Mouse (Mus musculus) forebrain, embryonic 10.5 days (tissue): Measurements from ENCODE around the gene Nsun2. TPM values are rescaled to one million over a fixed set of nuclear protein-coding genes. Genes with fewer than 3 reads are reported as not detected.
"Not testable (repeated sequence)": the region's sequence is repeated elsewhere in the genome, so short reads cannot be mapped to it uniquely, and the experiment has no call there.

Experiments used
- DNase-seq: peaks from one replicate; pipeline ENCODE4 v3.0.0-alpha.2; 2017; ENCODE audit warnings: low spot score; ENCODE audit errors: extremely low spot score
- H3K27ac ChIP-seq: fragments of 300-500 bp; sonication (generic); 2 replicates; pipeline ENCODE4 v1.5.1; 2016; ENCODE audit warnings: mild to moderate bottlenecking
- H3K27me3 ChIP-seq: fragments of 300-500 bp; sonication (generic); 2 replicates; pipeline ENCODE4 v1.6.1; 2016; ENCODE audit warnings: mild to moderate bottlenecking; ENCODE audit not compliant: poor library complexity, severe bottlenecking
- H3K36me3 ChIP-seq: fragments of 300-500 bp; sonication (generic); replicated peaks from 2 replicates; pipeline ENCODE4 v1.6.1; 2016; ENCODE audit warnings: mild to moderate bottlenecking, moderate library complexity
- H3K4me1 ChIP-seq: fragments of 300-500 bp; sonication (generic); 2 replicates; pipeline ENCODE4 v1.6.1; 2016
- H3K4me3 ChIP-seq: fragments of 300-500 bp; sonication (generic); 2 replicates; pipeline ENCODE4 v1.5.1; 2016; ENCODE audit warnings: mild to moderate bottlenecking, moderate library complexity
- H3K9me3 ChIP-seq: fragments of 300-500 bp; sonication (generic); 2 replicates; pipeline ENCODE4 v1.6.1; 2016; ENCODE audit warnings: mild to moderate bottlenecking, moderate library complexity
- WGBS: fragments of 180-500 bp; shearing (Covaris S2); methylation state at CpG from one replicate; pipeline ENCODE4 v1.1.7; 2016; 5-methylcytosine and 5-hydroxymethylcytosine counted together
- polyA plus RNA-seq: library from polyadenylated mRNA; unstranded; fragments of >200 nt; fragmentation: Nextera tagmentation; extraction: Ambion mirVana; gene quantifications from 2 replicates; pipeline ENCODE4 v1.2.1, GENCODE M21; 2016

Gene Nsun2
- polyA plus RNA-seq, 1 experiment from 2014 or later: 175 TPM

DNA sequence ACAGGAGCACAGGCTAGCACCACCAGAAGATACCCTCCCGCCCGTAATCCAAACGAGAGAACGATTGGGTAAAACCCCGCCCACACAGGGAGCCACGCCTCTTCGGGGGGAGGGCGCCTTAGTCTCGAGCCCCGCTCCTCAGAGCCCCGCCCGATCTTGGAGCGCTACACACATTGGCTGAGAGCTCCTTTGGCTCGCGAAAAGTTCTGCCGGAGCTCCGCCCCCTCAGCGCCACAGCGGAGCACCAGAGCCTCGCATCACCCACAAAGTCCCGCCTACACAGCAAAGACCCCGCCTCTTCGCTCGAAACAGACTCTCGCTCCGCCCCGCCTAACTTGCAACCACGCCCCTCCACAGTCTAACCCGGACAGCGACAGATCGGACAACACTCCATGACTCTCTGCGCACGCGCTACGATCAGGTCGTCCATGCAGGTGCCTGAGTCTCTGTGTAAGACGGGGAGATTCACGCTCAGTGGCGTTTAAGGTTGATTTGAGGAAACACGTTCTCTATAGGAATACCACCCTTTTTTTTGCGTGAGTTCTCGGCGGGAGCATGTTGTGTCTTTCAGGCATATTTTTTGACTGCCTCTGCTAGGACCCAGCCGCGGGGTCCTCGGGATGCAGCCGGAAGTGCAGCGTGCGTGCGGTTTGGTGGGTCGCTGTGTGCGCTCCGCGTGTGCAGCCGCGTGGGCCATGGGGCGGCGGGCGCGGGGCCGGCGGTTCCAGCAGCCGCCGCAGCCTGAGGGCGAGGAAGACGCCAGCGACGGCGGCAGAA is 78.0 kb downstream of the Nsun2 start, which contains the start of gene Srd5a1:
Gene Srd5a1 (minus strand): TSS at position 45 of the 777 bp plus-strand sequence.
- DNase-seq: peak; percentile 100
- Histone ChIP-seq H3K9me3 (no peaks in the 10 kb centered on the region), H3K36me3 (peaks cover 36% of the 10 kb centered on the region), H3K27ac (peak within 1 kb of the TSS; percentile 94), H3K27me3 (peaks cover 6% of the 10 kb centered on the region; the same call in 1 of the 2 replicates), H3K4me1 (peaks cover 24% of the 10 kb centered on the region), H3K4me3 (peak within 1 kb of the TSS; percentile 96)
- WGBS: under 1% methylated on average over 69 of the region's 69 CpGs

DNA sequence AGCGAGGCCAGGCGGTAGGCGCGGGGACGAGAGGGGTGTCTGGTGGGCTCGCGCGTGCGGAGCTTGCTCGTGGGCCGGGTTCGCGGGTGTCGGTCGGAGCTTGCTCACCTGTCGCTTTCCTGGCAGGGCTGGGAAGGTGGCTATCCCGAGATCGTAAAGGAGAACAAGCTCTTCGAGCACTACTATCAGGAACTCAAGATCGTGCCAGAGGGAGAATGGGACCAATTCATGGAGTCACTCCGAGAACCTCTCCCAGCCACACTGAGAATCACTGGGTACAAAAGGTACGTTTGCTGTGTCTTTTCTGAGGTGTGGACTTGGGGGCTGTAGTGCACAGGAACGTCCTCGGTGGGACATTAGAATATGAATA is 78.6 kb downstream of the Nsun2 start:
- DNase-seq: no peak
- Histone ChIP-seq H3K27ac (peak overlapping the region; percentile 94), H3K4me3 (peak overlapping the region; percentile 96), H3K36me3 (peaks cover 42% of the 10 kb centered on the region), H3K27me3 (peaks cover 6% of the 10 kb centered on the region; the same call in 1 of the 2 replicates), H3K9me3 (no peaks in the 10 kb centered on the region), H3K4me1 (peaks cover 24% of the 10 kb centered on the region)
- under 1% methylated on average over 24 of the region's 24 CpGs for WGBS

DNA sequence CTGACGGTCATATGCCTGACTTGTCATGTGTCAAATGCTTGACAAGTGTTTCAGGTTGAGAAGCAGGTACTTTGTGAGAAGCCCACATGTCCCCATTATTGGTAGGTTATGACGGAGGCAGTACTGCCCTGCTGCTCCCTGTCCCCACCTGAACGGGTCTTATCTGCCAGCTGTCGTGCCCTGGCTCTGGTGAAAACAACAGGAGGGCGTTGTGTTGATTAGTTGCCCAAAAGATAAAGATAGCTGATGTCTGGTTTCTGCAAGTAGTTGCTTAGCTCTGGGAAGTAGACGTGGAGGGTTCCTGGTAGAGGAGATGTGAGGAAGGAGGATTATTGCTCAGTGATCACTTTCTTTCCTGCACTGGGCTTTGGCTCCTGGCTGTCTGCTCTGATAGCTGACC is 83.2 kb downstream of the Nsun2 start:
- Histone ChIP-seq H3K9me3 (no peaks in the 10 kb centered on the region), H3K4me1 (peaks cover 10% of the 10 kb centered on the region), H3K4me3 (no peak overlapping the region), H3K36me3 (peaks cover 87% of the 10 kb centered on the region), H3K27ac (no peak overlapping the region), H3K27me3 (no peaks in the 10 kb centered on the region)
- no peak for DNase-seq
- 89% methylated on average over 6 of the region's 6 CpGs for WGBS

DNA sequence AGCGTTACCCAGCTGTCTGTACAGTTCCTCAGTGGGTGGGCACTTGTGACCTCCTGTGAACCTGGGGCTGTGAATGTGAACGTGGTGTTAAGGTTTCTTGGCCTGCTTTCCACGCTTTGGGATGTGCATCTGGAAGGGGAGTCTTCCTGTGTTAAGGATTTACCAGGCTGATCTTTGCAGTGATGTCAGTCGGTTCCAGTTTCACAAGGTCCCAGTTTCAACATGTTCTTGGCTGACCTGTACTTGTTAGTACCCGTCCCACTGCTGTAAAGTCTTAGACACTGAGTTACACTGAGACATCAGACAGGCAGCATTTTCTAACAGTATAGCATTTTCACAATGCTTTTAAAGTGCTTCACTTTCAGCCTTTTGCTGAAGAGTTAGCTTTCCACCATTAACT is 90.3 kb downstream of the Nsun2 start:
- Histone ChIP-seq H3K4me1 (no peaks in the 10 kb centered on the region), H3K9me3 (no peaks in the 10 kb centered on the region), H3K27ac (no peak overlapping the region), H3K27me3 (no peaks in the 10 kb centered on the region), H3K4me3 (no peak overlapping the region), H3K36me3 (peaks cover 99% of the 10 kb centered on the region)
- no peak for DNase-seq
- WGBS: 86% methylated on average over 5 of the region's 5 CpGs

DNA sequence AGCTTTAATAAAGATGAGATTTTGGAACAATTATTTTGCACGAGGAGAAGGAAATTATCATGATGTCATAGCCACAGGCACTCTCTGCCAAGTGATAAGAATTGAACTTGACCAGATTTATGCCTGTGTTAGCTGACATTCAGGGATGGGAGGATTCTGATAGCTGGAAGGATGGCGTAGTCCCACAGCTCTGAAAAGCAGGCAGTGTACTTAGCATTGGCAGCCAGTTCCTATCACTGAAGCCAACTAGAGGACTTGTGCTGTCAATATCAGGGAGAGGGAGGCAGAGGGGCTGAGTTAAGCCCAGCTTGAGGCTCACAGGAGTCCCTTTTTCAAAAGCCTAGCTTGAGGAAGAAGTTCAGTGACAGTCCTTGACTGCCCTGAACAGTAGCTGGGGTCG is 91.0 kb downstream of the Nsun2 start:
- Histone ChIP-seq H3K27ac (no peak overlapping the region), H3K27me3 (no peaks in the 10 kb centered on the region), H3K4me1 (no peaks in the 10 kb centered on the region), H3K9me3 (no peaks in the 10 kb centered on the region), H3K4me3 (no peak overlapping the region), H3K36me3 (peaks cover 99% of the 10 kb centered on the region)
- WGBS: 90% methylated on average over 3 of the region's 3 CpGs
- no peak for DNase-seq

DNA sequence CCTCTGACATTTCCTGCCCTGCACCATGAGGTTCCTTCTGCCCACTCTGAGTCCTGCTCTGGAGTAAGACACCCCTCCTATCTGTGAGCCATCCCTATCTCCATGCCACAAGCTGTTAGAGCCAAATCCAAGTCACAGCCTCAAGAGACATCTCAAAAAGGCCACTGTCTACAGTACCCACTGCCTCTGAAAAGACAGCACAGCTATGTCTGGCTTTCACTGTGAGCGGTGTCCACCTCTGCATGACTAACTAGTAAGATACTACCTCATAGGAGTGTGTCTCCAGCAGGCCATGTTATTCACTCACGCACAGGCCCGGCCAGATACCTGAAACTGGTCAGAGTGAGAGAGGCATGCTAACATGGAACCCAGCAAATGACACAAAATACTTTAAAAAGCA is 94.4 kb downstream of the Nsun2 start:
- no peak for DNase-seq
- peaks cover 100% of the 10 kb centered on the region for H3K36me3 ChIP-seq
- H3K27me3 ChIP-seq: no peaks in the 10 kb centered on the region
- 92% methylated on average over 3 of the region's 3 CpGs for WGBS
- H3K4me3 ChIP-seq: no peak overlapping the region
- no peaks in the 10 kb centered on the region for H3K4me1 ChIP-seq
- no peak overlapping the region for H3K27ac ChIP-seq
- H3K9me3 ChIP-seq: no peaks in the 10 kb centered on the region

DNA sequence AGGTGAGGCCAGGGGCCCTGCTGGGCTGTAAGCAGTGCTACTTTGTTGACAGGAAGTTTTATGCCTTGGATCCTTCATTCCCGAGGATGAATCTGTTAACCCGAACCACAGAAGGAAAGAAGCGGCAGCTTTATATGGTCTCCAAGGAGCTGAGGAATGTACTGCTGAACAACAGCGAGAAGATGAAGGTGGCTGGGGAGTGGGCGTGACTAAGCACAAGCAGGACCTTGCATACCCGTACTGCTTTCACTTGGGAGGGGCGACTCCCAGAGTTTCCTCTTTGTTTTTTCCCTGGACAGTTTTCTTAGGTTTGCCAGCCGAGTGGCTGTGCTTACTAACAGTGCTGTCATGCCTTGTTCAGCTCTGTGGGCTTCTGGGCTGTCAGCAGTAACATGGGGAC is 97.0 kb downstream of the Nsun2 start:
- no peak for DNase-seq
- WGBS: 90% methylated on average over 8 of the region's 8 CpGs
- no peak overlapping the region for H3K27ac ChIP-seq
- H3K4me3 ChIP-seq: no peak overlapping the region
- H3K36me3 ChIP-seq: peaks cover 100% of the 10 kb centered on the region
- H3K4me1 ChIP-seq: no peaks in the 10 kb centered on the region
- H3K27me3 ChIP-seq: no peaks in the 10 kb centered on the region
- H3K9me3 ChIP-seq: no peaks in the 10 kb centered on the region

DNA sequence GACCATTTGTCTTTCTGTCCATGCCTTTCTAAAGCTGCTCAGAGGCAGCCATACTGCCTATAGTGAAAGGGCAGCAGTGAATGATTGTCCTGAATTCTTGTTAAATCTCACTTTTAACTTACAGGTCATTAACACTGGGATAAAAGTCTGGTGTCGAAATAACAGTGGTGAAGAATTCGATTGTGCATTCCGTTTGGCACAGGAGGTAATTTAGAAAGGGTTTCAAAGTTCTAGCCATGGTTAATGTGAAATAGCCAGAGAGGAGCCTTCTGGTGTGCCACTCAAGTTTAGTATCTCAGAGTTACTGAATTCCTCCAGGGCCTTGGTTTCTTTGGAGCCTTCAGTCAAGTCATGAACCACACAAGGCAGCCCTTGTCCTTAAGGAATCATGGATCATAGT is 97.6 kb downstream of the Nsun2 start:
- Histone ChIP-seq H3K4me1 (no peaks in the 10 kb centered on the region), H3K9me3 (no peaks in the 10 kb centered on the region), H3K27me3 (no peaks in the 10 kb centered on the region), H3K4me3 (no peak overlapping the region), H3K27ac (no peak overlapping the region), H3K36me3 (peaks cover 100% of the 10 kb centered on the region)
- no peak for DNase-seq
- WGBS: 97% methylated on average over 3 of the region's 3 CpGs

DNA sequence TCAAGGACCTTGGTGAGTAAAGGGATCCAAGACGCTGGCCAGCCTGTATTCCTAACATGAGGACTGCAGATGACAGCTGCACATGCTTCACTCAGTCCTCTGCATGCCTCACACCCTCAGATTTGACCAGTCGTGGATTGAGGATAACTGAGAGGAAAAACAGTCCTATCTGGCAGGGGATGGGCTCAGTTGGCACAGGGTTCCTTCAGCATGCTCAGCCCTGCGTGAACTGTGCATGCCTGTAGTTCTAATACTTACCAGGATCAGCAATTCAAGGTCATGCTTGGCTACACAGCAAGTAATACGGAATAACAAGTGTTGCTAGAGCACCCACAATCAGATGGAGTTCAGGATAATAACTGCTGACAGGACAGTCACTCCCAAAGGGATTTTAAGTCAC is 98.1 kb downstream of the Nsun2 start:
- Histone ChIP-seq H3K4me1 (no peaks in the 10 kb centered on the region), H3K27me3 (no peaks in the 10 kb centered on the region), H3K36me3 (peaks cover 100% of the 10 kb centered on the region), H3K4me3 (no peak overlapping the region), H3K27ac (no peak overlapping the region), H3K9me3 (no peaks in the 10 kb centered on the region)
- 89% methylated on average over 4 of the region's 4 CpGs for WGBS
- DNase-seq: no peak

DNA sequence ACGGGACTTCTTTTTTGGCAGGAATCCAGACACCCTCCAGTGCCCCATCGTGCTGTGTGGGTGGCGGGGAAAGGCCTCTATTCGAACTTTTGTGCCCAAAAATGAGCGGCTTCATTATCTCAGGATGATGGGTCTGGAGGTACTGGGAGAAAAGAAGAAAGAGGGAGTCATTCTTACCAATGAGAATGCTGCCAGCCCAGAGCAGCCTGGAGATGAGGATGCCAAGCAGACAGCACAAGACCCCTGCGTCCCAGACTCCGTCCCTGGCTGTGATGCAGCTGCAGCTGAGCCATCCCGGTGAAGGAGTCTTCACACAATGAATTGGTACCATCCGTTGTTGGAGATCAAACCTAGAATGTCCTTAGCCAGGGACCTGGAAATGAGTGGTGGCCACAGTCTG is 100.0 kb downstream of the Nsun2 start:
- DNase-seq: no peak
- H3K4me3 ChIP-seq: no peak overlapping the region
- H3K27ac ChIP-seq: no peak overlapping the region
- no peaks in the 10 kb centered on the region for H3K4me1 ChIP-seq
- H3K9me3 ChIP-seq: no peaks in the 10 kb centered on the region
- no peaks in the 10 kb centered on the region for H3K27me3 ChIP-seq
- 91% methylated on average over 9 of the region's 9 CpGs for WGBS
- H3K36me3 ChIP-seq: peaks cover 100% of the 10 kb centered on the region

DNA sequence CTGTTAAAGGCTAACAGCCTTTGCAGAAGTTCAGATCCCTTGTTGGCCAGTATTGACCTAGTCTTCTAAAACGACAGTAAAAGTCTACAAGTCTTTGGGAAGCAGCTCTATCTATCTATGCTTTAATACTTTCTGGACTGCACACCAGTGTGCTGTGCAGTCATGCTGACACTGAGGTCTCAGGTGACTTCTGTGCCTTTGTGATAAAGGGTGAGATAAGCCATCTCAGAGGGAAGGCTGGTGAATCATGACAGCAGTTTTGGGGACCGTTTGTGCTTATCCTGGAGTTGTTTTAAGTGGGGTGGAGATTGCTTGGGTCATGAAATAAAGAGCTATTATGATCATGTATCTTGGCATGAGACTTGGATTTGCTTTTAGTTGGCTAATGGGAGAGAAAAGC is 100.4 kb downstream of the Nsun2 start:
- peaks cover 100% of the 10 kb centered on the region for H3K36me3 ChIP-seq
- DNase-seq: no peak
- WGBS: 90% methylated on average over 2 of the region's 2 CpGs

DNA sequence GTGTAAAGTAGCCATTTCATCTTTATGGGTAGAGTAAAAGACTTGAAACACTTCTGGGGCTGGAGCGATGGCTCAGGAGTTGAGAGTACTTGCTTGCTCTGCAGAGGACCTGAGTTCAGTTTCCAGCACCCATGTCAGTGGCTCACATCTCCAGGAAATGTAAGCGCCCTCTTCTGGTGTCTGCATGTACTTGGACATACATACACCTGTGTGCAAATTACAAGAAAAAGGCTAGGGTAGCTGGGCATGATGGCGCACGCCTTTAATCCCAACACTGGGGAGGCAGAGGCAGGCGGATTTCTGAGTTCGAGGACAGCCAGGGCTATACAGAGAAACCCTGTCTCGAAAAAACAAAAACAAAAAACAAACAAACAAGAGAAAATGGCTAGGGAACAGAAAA is 102.3 kb downstream of the Nsun2 start:
- H3K36me3 ChIP-seq: peaks cover 100% of the 10 kb centered on the region
- H3K4me1 ChIP-seq, DNase-seq, H3K4me3 ChIP-seq, H3K27ac ChIP-seq, H3K9me3 ChIP-seq, H3K27me3 ChIP-seq: not testable (repeated sequence)
- 93% methylated on average over 7 of the region's 7 CpGs for WGBS

More for the DNA sequence above, 100.4 kb downstream of the Nsun2 start:
- no peaks in the 10 kb centered on the region for H3K4me1 ChIP-seq
- no peaks in the 10 kb centered on the region for H3K9me3 ChIP-seq
- H3K27me3 ChIP-seq: no peaks in the 10 kb centered on the region
- no peak overlapping the region for H3K4me3 ChIP-seq
- no peak overlapping the region for H3K27ac ChIP-seq

DNA sequence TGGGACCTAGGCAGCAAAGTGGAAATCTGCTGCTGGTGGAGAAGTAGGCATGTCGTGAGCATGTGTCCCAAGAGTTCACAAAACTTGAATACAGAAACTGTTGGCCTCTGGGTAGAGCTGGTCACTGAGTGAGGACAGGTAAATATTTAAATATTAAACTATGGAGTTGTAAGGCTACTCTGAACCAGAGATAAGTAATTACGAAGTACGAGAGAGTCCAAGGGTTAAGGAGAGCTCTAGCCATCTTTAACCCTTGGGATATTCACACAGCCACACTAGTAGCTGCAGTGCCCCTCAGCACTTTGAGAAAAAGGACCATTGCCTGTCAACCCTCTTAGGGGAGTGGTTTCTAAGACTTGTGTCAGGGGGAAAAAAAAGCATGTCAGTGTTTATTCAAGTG is 102.8 kb downstream of the Nsun2 start:
- Histone ChIP-seq H3K36me3 (peaks cover 94% of the 10 kb centered on the region), H3K9me3 (no peaks in the 10 kb centered on the region), H3K27ac (no peak overlapping the region), H3K27me3 (no peaks in the 10 kb centered on the region), H3K4me3 (no peak overlapping the region), H3K4me1 (no peaks in the 10 kb centered on the region)
- no peak for DNase-seq
- 94% methylated on average over 3 of the region's 3 CpGs for WGBS
